Mouse (Mus musculus): Measurements from ENCODE around the gene Sdhc.
"Not testable (repeated sequence)": the region's sequence is repeated elsewhere in the genome, so short reads cannot be mapped to it uniquely, and the experiment has no call there.

Gene Sdhc

DNA sequence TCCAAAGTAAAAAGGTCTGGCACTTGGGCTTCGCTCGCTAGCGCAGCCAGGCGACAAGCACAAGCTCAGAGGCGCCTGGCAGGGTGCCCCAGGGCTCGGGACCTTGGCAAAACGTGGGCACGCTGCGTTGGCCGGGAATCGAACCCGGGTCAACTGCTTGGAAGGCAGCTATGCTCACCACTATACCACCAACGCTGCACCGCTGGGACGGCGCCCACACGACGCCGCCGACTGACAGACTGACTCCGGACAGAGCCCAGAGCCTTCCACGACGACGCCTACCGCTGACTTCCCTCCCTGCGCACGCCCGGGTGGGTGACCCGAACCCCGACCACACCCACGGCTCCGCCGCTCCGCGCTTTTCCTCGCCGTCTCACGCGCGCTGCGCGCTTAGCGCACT is 70.6 kb downstream of the Sdhc start:
- not testable (repeated sequence) for DNase-seq (ENCODE audit: low read depth, low spot score)

DNA sequence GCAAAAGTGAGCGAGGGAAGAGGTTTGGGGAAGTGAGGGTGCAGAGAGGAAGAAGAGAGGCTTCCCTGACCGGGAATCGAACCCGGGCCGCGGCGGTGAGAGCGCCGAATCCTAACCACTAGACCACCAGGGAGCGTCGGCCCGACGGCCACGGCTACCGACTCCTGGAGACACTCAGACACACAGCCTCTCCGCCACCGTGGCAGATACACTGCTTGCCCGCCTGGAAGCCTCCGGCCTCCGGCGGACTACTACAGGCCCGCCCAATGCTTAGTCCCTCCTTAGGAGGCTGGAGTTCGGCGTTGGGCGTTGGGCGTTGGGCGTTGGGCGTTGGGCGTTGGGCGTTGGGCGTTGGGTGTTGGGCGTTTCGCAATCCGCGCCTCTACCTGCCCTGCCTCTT is 71.1 kb downstream of the Sdhc start:
- DNase-seq (ENCODE audit: low read depth, low spot score) = not testable (repeated sequence)

DNA sequence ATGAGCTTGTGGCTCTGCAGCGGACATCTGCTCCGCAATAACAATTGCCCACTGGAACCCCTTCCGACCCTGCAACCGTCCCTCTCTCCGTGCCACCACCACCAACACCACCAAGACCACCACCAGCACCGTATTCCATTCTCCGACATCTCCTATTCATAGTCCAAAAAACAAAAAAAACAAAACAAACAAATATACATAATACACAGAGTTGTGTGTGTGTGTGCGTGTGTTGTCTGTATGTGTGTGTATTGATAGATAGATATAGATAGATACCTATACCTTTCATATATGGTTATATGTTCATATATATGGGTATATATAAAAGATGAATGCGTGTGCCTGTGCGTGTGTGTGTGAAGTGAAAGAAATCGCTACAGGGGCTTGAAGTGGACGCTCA is 72.0 kb downstream of the Sdhc start:
- not testable (repeated sequence) for DNase-seq (ENCODE audit: low read depth, low spot score)

- not testable (repeated sequence) for DNase-seq (ENCODE audit: low read depth, low spot score)
Measured at GRCm38 (mm10) chr1:171077955-171078354, 72.4 kb downstream of the Sdhc start.

DNA sequence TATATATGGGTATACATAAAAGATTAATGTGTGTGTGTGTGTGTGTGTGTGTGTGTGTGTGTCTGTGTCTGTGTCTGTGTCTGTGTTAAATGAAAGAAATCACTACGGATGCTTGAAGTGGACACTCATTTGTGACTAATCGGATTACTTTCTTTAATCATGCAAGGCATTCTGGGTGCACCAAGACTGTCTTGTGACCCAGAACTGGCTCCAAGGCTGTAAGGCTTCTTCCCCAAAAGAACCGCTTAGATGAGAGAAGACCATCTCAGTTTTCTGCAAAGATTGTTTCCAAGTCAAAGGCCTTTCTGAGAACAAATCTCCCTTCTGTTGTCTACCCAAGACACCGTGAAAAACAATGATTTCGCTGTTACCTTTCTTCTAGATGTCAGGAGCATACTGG is 73.2 kb downstream of the Sdhc start:
- DNase-seq (ENCODE audit: low read depth, low spot score) = not testable (repeated sequence)

All from R1 (cell line).